Mouse (Mus musculus): ENCODE measurements at regions not wholly inside any gene's neighbourhood (a gene's known extent, or its start where the extent isn't known, plus 50 kb on each side); places are given as distances from the start of the nearest gene placed in this dataset.

DNA sequence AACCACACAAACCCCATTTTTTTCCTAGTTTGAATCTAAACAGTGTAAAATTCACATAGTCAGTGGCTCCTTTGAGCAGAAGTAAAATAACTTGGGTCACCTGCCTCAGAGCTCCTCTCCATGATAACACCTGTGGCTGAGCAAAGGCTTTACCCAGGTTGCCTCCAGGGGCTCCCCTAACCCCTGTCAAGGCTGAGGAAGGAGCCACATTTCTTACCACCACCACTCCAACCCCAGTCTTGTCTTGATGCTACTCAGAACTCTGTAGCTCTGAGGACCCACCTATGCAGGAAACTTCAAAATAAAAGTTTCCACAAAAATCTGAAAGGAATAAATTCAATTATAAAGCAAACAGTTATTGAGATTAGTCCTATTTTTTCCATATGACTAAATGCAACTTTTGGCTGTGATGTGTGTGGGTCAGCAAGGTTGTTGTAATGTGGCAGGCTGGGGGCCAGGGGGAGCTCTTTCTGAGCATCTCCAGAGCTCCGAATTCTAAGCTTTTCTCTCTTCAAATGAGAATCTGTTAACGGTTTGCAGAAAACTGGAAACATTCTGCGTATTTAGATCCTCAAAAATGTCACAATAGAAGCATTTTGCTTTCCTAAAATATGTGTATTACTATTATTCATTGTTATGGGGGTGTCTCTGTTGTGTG is 159.0 kb upstream of the Dusp10 start:
- no peak for DNase-seq
- TF ChIP-seq POLR2A (IDR thresholded peaks at IDR 0.05; ENCODE audit: insufficient read depth, low read depth, low read length) = no peak
- TF ChIP-seq CTCF (IDR thresholded peaks at IDR 0.05) = peak; percentile 59
- 77% methylated on average over 3 of the region's 3 CpGs for whole genome bisulfite sequencing

DNA sequence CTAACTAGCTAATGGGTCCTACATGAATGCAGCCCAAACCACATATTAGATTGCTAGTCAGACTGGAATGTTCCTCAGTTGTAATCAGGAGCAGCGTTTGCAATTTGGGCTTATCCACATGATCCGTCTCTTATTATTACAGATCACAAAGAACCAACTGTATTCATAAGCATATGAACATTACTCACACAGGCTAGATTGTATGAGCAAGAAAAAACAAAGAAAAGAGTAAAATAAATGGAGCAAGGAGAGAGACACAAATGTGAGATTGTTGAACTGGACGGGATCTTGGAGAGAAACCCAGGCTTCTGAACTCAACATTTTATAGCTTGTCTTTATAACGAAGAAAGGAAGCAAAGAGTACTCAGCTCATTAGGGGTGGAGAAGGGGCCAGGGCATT is 148.0 kb upstream of the Dusp10 start:
- Histone ChIP-seq H3K36me3 (ENCODE audit: control insufficient read depth, insufficient read depth, low read length) (no peaks in the 10 kb centered on the region), H3K27ac (no peak overlapping the region), H3K4me3 (no peak overlapping the region), H3K9ac (ENCODE audit: low read depth, low read length) (no peak overlapping the region), H3K79me2 (replicated peaks; ENCODE audit: control insufficient read depth, insufficient read depth, low read length) (no peaks in the 10 kb centered on the region), H3K4me1 (ENCODE audit: control insufficient read depth, insufficient read depth, low read length) (no peaks in the 10 kb centered on the region), H3K27me3 (ENCODE audit: control insufficient read depth, insufficient read depth, low read length) (no peaks in the 10 kb centered on the region)
- WGBS = 85% methylated on average over 4 of the region's 4 CpGs
- intact Hi-C loops (cut with DNase I) = no loop called here
- no peak for DNase-seq
- TF ChIP-seq CTCF (IDR thresholded peaks at IDR 0.05) (no peak), EP300 (IDR thresholded peaks at IDR 0.05; ENCODE audit: insufficient read depth, low read depth, low read length) (no peak)

More for the DNA sequence above, 159.0 kb upstream of the Dusp10 start:
- H3K9ac ChIP-seq (ENCODE audit: low read depth, low read length) = no peak overlapping the region
- H3K4me1 ChIP-seq (ENCODE audit: control insufficient read depth, insufficient read depth, low read length) = no peaks in the 10 kb centered on the region
- no peaks in the 10 kb centered on the region for H3K36me3 ChIP-seq (ENCODE audit: control insufficient read depth, insufficient read depth, low read length)
- no peaks in the 10 kb centered on the region for H3K27me3 ChIP-seq (ENCODE audit: control insufficient read depth, insufficient read depth, low read length)
- no peaks in the 10 kb centered on the region for H3K79me2 ChIP-seq (replicated peaks; ENCODE audit: control insufficient read depth, insufficient read depth, low read length)
- H3K4me3 ChIP-seq = no peak overlapping the region
- intact Hi-C loops (cut with DNase I) = loop anchor here (2.0 kb wide), 1 partner anchor 381 kb away; no protein-coding TSS in a partner anchor
- no peak overlapping the region for H3K27ac ChIP-seq

DNA sequence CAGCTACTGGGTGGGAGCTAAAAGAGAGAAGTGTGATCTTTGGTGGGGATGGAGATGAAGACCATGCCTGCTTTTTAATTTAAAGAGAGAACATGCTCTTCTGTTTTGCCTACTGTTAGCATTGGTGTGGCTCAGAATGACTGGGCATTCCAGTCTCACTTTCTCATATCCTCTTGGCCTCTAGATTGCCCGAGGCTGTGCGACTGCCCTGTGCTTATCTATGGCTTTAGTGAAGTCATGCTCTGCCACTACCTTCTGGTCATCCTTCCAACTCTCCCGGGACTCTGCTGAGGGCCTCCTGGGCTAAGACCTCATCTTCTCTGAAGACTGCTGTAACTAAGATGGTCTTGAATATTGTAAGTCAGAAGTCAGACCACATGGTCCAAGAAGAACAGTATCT is 147.5 kb upstream of the Dusp10 start:
- Histone ChIP-seq H3K27ac (no peak overlapping the region), H3K9ac (ENCODE audit: low read depth, low read length) (no peak overlapping the region), H3K27me3 (ENCODE audit: control insufficient read depth, insufficient read depth, low read length) (no peaks in the 10 kb centered on the region), H3K4me1 (ENCODE audit: control insufficient read depth, insufficient read depth, low read length) (no peaks in the 10 kb centered on the region), H3K79me2 (replicated peaks; ENCODE audit: control insufficient read depth, insufficient read depth, low read length) (no peaks in the 10 kb centered on the region), H3K4me3 (no peak overlapping the region), H3K36me3 (ENCODE audit: control insufficient read depth, insufficient read depth, low read length) (no peaks in the 10 kb centered on the region)
- intact Hi-C loops (cut with DNase I) = no loop called here
- 33% methylated on average over 3 of the region's 3 CpGs for WGBS
- TF ChIP-seq POLR2A (IDR thresholded peaks at IDR 0.05; ENCODE audit: insufficient read depth, low read depth, low read length) (no peak), EP300 (IDR thresholded peaks at IDR 0.05; ENCODE audit: insufficient read depth, low read depth, low read length) (no peak), CTCF (IDR thresholded peaks at IDR 0.05) (no peak)
- DNase-seq = no peak

DNA sequence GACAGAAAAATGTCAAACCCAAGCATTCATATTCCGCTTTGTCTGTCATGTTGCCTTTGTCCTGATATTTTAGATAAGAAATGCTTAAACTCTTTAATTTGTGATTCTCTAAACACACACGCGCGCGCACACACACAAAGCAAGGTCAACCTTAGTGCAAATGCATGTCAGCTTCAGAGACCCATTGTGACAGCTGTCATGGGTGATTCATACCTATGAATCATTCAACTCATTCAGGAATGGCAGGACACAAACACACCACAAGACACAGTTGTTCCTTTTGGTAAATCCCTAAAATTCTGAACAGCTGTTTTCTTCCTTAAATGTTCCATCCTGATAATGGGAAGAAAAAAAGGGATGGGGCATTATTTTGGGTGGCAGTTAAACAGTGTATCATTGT is 144.1 kb upstream of the Dusp10 start:
- Histone ChIP-seq H3K4me3 (no peak overlapping the region), H3K4me1 (ENCODE audit: control insufficient read depth, insufficient read depth, low read length) (no peaks in the 10 kb centered on the region), H3K9ac (ENCODE audit: low read depth, low read length) (no peak overlapping the region), H3K27ac (no peak overlapping the region), H3K36me3 (ENCODE audit: control insufficient read depth, insufficient read depth, low read length) (no peaks in the 10 kb centered on the region), H3K27me3 (ENCODE audit: control insufficient read depth, insufficient read depth, low read length) (no peaks in the 10 kb centered on the region), H3K79me2 (replicated peaks; ENCODE audit: control insufficient read depth, insufficient read depth, low read length) (no peaks in the 10 kb centered on the region)
- DNase-seq = no peak
- 95% methylated on average over 5 of the region's 5 CpGs for WGBS
- TF ChIP-seq CTCF (IDR thresholded peaks at IDR 0.05) (no peak), EP300 (IDR thresholded peaks at IDR 0.05; ENCODE audit: insufficient read depth, low read depth, low read length) (no peak), POLR2A (IDR thresholded peaks at IDR 0.05; ENCODE audit: insufficient read depth, low read depth, low read length) (no peak)
- intact Hi-C loops (cut with DNase I) = no loop called here

DNA sequence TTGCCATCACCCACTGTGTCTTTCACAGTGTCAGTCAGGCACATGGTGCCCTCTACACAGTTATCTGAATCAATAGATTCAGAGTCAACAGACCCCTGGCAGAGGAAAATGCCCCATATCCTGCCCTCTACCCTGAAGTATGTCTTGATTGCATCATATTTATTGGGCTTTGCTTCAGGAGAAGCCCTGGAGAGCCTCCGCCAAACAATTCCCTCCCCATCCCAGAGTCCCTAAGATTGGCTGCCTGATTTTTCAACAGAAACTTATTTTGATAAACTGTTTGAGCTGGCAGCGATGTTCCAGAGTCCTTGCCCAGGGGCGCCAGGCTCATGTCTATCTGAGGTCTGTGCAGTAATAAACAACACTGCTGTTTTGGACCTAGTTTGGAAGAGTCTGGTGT is 117.2 kb upstream of the Dusp10 start:
- H3K36me3 ChIP-seq (ENCODE audit: control insufficient read depth, insufficient read depth, low read length) = no peaks in the 10 kb centered on the region
- intact Hi-C loops (cut with DNase I) = no loop called here
- H3K4me3 ChIP-seq = no peak overlapping the region
- WGBS = 90% methylated on average over 3 of the region's 3 CpGs
- H3K27me3 ChIP-seq (ENCODE audit: control insufficient read depth, insufficient read depth, low read length) = no peaks in the 10 kb centered on the region
- TF ChIP-seq CTCF (IDR thresholded peaks at IDR 0.05) = no peak
- H3K27ac ChIP-seq = no peak overlapping the region
- H3K9ac ChIP-seq (ENCODE audit: low read depth, low read length) = no peak overlapping the region
- DNase-seq = no peak
- no peaks in the 10 kb centered on the region for H3K79me2 ChIP-seq (replicated peaks; ENCODE audit: control insufficient read depth, insufficient read depth, low read length)
- no peaks in the 10 kb centered on the region for H3K4me1 ChIP-seq (ENCODE audit: control insufficient read depth, insufficient read depth, low read length)

DNA sequence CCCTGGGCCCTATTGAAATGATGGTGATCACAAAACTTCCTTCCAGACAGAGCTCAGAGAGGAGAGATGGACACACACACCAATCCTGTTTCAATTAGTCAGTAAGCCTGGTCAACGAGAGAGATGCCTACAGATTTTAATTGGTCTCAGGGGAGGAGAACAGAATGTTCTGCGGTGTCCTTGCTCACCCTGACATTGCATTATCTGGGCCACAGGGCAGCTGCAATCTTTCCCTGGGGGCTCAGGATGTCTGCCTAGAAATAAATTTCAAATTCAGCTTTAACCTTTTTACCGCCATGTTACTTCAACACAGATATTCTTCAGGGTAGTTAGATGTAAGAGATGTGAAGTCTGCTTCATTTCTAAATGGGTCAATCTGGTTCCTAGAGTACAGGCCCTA is 115.0 kb upstream of the Dusp10 start:
- no peak for DNase-seq
- Histone ChIP-seq H3K9ac (ENCODE audit: low read depth, low read length) (no peak overlapping the region), H3K27me3 (ENCODE audit: control insufficient read depth, insufficient read depth, low read length) (no peaks in the 10 kb centered on the region), H3K79me2 (replicated peaks; ENCODE audit: control insufficient read depth, insufficient read depth, low read length) (no peaks in the 10 kb centered on the region), H3K27ac (no peak overlapping the region), H3K4me1 (ENCODE audit: control insufficient read depth, insufficient read depth, low read length) (no peaks in the 10 kb centered on the region), H3K4me3 (no peak overlapping the region), H3K36me3 (ENCODE audit: control insufficient read depth, insufficient read depth, low read length) (no peaks in the 10 kb centered on the region)
- WGBS = 67% methylated on average over 3 of the region's 3 CpGs
- intact Hi-C loops (cut with DNase I) = no loop called here
- TF ChIP-seq POLR2A (IDR thresholded peaks at IDR 0.05; ENCODE audit: insufficient read depth, low read depth, low read length) (no peak), EP300 (IDR thresholded peaks at IDR 0.05; ENCODE audit: insufficient read depth, low read depth, low read length) (no peak), CTCF (IDR thresholded peaks at IDR 0.05) (no peak)
